Mouse (Mus musculus) gastrocnemius, postnatal 36 days (tissue): ENCODE measurements around the gene Larp4. TPM values are rescaled to one million over a fixed set of nuclear protein-coding genes. Genes with fewer than 3 reads are reported as not detected.
"Not testable (repeated sequence)": the region's sequence is repeated elsewhere in the genome, so short reads cannot be mapped to it uniquely, and the experiment has no call there.

Experiments
- DNase-seq, 2 experiments: peaks; one replicate each; pipeline ENCODE4 v3.0.0; 2022
- intact Hi-C: fragments of 180-260 bp; cut with DNase I; formaldehyde crosslinking; loops from one replicate; pipeline ENCODE4 v1.15.1; 2025
- long read RNA-seq, 2 experiments: library from polyadenylated mRNA; stranded (forward); transcript quantifications; one replicate each; pipeline ENCODE4 v2.0.0; 2021
- total RNA-seq, 2 experiments: library from RNA; stranded (reverse); gene quantifications; 2 replicates each; pipeline ENCODE4 v1.2.3; 2021

The Larp4 gene
- 10 to 100 TPM; 42.1 to 45.5 TPM for total RNA-seq
- long read RNA-seq, experiment 1, full-length matches to known transcripts = 3 of 8 reads
- long read RNA-seq, experiment 1, partial matches to known transcripts = 0 of 8 reads
- long read RNA-seq, experiment 1, other reads (novel, unspliced or antisense) = 5 of 8 reads
- long read RNA-seq, experiment 2, partial matches to known transcripts = 0 of 7 reads
- long read RNA-seq, experiment 2, other reads (novel, unspliced or antisense) = 7 of 7 reads

DNA sequence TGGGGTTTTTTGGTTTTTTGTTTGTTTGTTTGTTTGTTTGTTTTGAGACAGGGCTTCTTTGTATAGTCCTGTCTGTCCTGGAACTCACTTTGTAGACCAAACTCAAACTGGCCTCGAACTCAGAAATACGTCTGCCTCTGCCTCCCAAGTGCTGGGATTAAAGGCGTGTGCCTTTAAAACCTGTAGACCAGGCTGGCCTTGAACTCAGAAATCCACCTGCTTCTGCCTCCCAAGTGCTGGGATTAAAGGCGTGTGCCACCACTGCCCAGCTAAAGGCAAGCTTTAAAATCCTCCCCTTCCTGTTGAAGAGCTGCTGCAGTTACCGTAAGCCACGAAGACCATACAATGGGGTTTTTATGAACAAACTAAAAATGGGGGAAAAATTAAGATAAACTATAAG lies at the start of gene Larp4:
TSS of gene Larp4 (plus strand) at position 301 of the 400 bp plus-strand sequence.
- intact Hi-C loops = loop anchor here (10.0 kb wide), 1 partner anchor 115 kb away; no protein-coding TSS in a partner anchor
- not testable (repeated sequence) for DNase-seq

DNA sequence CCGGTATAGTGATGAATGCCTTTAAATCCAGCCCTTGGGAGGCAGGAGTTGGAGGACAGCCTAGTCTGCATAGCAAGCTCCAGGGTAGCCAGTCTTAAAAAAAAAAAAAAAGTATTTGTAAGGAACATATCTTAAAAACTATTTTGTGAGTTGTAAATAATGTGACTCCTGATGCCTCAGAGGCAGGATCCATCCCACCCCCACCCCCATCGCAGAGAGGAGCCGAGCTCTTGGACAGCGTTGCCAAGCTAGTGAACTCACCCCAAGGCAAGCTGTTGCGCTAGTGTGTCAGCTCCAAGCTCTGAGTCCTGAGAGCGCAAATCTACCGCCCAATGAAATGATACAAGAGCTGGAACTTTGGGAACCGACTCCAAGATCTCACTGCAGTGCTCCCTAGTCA lies 38.6 kb upstream of the Larp4 start:
- DNase-seq = no peak
- intact Hi-C loops = no loop called here

- DNase-seq = no peak
- intact Hi-C loops = no loop called here
These were observed 35.4 kb upstream of the Larp4 start for GRCm38 (mm10) chr15:99934501-99934900.

DNA sequence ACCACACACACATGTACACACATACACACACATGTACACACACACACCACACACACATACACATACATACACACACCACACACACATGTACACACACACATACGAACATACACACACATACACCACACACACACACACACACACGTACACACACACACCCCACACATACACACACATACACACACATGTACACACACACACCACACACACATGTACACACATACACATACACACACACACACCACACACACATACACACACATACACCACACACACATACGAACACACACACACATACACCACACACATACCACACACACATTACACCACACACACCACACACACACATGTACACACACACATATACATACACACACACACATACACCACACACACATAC lies 33.2 kb upstream of the Larp4 start:
- intact Hi-C loops = no loop called here

DNA sequence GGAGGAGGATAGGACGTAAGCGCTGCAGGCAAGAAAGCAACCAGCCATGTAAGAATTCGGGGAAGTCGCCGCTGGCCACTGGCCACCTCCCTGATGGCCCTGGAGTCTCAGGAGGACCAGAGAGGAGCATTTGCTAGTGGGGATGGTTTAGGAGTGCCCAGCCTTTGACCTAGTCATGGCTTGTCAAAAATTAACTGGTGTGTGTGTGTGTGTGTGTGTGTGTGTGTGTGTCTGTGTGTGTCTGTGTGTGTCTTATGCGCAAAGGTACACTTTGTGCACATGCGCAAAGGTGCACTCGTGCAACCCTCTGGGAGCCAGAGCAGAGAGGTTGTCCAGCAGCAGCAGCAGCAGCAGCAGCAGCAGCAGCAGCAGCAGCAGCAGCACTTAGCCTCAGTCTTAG lies 32.0 kb upstream of the Larp4 start:
- no peak for DNase-seq
- intact Hi-C loops = no loop called here

More for the DNA sequence above, 33.2 kb upstream of the Larp4 start:
- DNase-seq = no peak

DNA sequence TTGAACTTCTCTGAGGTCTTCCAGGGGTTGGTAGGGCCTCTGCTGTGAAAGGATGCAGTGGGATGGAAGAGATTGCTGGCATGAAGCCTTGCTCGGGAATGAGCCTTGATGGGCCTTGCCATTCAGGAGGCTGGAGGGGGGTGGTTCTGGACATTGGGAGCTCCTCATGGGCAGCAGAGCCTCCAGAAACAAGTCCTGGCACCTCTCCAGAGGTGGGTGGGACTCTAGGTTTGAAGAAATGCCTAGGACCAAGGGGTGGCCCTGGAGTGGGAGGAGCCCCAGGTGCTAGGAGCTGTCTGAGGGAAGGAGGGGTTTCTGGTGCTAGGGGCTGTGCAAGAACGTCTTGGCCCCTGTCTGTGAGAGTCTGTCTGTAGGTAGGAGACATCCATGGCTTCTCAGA lies 29.4 kb upstream of the Larp4 start:
- no peak for DNase-seq
- intact Hi-C loops = no loop called here

DNA sequence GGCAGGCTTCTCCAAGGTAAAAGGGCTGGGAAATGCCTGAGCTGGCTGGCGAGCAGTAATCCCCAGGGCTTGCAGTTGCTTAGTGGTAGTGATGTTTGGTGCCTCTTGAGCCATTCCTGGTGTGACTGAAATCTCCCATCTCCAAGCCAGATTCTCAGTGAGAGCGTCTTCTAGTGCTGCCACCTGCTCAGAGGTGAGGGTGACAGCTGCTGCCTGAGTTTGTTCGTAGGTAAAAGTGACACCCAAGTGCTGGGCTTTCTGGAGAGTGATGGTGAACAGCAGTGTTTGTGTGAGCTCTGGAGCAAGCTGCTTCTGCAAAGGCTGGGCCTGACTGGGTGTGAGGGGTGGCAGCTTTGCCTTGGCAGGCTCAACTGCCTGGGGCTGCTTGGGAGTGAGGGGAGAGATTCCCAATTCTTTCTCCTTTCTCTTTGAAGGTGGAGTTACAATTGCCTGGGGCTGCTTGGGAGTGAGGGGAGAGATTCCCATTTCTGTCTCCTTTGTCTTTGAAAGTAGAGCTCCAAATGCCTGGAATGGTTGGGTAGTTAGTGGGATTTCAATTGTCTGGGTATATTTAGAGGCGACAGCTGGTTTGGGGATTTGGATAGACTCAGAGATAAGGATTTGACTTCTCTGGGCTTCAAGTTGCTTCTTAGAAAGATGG lies 28.8 kb upstream of the Larp4 start:
- intact Hi-C loops = no loop called here
- no peak for DNase-seq

GRCm38 (mm10) chr15:99955324-99955723 lies 14.5 kb upstream of the Larp4 start:
- intact Hi-C loops = no loop called here

GRCm38 (mm10) chr15:99965103-99965775 lies 4.6 kb upstream of the Larp4 start:
- intact Hi-C loops = loop anchor here (10.0 kb wide), 1 partner anchor 110 kb away; no protein-coding TSS in a partner anchor
- no peak for DNase-seq

More at GRCm38 (mm10) chr15:99955324-99955723, 14.5 kb upstream of the Larp4 start:
- DNase-seq = no peak

- intact Hi-C loops = loop anchor here (10.0 kb wide), 1 partner anchor 112 kb away; no protein-coding TSS in a partner anchor
These were observed 2.9 kb upstream of the Larp4 start, which contains the start of gene Fam186a for GRCm38 (mm10) chr15:99966961-99967360. Gene Fam186a (minus strand): TSS chr15:99967061.

DNA sequence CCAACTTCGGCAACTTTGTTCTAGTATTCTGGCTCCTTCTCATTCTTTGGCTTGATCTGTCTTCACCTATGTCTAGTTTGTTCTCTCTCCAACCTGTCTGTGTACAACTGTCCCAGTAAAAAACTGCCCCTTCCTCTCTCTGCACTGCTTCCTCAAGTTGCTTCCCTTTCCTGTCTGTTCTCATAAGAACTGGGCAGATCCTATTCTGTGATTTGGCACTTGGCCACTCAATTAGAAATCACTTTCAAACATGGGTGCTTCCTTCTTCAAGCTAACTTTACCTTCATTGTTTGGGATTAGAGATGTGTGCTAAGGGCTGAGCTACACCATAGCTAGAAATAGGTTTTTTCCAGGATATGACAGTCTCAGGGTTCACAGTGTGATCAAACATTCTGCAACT lies 741 bp downstream of the Larp4 start:
- intact Hi-C loops = no loop called here
- DNase-seq = no peak

More at GRCm38 (mm10) chr15:99966961-99967360, 2.9 kb upstream of the Larp4 start, which contains the start of gene Fam186a:
- no peak for DNase-seq

DNA sequence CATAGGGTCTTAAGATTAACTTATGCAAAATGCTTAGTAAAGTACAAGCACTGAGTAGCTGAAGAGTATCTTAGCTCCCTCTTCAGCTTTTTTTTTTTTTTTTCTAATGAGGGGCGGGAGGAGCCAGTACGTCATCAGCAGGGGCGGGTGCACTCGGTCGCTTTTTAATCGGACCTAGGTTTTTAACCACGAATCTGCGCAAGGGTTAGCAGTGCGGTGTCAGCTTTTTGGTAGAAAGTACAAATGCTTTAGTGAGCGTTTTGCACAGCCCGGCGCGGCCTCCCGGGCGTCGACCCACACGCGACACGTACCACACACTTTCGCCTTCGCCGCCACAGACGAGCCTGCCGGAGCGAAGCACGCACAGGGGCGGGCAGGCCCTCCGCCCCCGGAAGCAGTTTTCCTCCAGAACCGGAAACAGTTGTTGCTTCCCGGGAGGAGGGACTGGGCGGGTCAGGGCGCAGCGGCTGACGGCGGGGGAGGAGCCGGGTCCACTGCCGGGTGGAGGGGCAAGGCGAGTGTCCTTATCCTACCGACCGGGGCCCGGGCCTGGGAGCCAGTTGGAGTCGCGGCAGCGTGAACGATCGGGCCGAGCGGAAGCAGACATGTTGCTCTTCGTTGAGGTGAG lies 2.6 kb downstream of the Larp4 start:
- DNase-seq = peak; percentile 96
- intact Hi-C loops = no loop called here

DNA sequence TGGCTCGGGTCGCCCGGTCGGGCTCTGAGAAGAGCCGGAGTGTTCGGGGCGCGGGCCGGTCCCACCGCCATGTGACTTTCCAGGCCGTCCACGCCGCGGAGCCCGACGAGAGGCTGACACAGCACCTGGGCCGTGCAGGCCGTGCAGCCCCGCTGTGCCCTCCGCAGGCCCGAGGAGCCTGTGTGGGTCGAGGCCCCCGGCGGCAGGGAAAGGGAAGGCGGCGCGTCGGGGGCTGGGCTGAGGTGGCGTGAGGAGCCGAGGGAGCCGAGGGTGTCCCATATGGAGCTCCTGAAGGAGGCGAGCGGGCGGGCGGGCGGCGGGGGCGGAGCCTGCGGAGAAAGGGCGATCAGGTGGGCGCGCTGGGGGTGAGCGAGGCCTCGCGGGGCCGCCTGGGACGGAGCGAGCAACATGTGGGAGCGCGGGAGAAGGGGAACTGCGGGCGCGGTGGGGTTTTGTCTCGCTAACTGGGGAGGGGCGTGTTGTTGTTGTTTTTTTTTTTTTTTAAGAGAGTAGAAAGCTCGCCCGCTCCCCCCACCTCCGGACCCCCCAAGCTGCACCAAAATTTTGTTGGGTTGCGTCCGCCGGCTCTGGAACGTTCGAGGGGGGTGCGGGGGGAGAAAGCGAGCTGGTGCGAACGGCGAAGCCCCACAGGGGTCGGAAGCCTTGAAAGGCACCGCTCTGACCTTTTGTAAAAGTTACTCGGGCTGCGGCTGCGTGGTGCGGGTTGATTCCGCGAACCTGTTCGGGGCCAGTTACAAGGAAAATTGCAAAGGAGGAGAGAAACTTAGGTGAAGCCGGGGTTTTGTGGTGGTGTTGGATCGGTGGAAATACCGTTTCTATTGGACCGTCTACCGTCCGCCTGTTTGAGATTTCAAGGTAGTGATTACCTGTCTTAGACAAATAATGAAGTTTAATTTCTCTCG lies 3.4 kb downstream of the Larp4 start:
- DNase-seq = peak in 1 of 2 experiments; percentile 17
- intact Hi-C loops = no loop called here

GRCm38 (mm10) chr15:99974476-99975220 lies 4.8 kb downstream of the Larp4 start:
- no peak for DNase-seq
- intact Hi-C loops = no loop called here

DNA sequence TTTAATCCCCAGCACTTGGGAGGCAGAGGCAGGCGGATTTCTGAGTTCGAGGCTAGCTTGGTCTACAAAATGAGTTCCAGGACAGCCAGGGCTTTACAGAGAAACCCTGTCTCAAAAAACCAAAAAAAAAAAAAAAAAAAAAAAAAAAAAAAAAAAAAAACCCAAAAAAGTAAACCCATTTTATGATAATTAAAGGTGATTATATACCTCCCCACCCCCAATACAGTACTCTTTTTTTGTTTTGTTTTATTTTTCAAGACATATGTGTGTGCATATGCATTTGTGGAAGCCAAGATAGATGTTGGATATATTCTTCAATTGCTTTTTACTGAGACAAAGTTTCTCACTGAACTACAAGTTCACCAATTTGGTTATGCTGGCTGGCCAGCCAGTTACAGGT lies 6.3 kb downstream of the Larp4 start:
- DNase-seq, intact Hi-C loops: not testable (repeated sequence)

DNA sequence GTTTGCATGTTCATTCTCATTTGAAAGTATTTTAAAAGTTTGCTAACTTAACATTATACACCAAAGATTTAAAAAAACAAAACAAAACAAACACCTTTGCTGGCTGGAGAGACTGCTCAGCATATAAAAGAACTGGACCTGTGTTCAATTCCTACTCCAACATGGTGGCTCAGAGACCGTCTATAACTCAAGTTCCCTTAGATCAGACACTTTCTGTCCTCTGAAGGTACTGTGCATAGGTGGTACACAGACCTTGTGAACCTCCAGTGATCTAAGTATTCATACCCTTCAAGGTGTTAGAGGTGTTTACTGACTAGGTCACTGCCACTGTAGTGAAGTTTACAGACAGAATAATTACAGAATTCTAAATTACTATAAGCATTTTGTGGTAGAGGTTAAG lies 9.4 kb downstream of the Larp4 start:
- intact Hi-C loops = no loop called here

DNA sequence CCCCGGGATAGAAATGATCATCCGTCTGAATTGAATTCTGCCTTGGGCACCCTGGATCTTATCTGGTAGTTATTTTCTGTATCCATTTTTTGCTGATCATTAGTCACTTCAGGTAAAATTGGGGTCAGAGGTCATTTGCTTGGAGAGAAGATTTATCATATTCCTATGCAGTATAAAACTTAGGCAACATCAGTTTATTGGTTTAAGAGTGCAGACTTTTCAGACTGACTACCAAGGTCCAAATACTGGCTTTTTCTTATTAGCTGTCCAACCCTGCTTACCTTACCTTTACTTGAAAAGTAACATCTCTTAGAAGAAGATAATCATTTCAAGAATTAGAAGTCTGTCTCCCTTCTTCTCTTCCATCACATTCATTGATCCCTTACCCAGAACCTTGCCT lies 9.8 kb downstream of the Larp4 start:
- DNase-seq = no peak
- intact Hi-C loops = no loop called here

More for the DNA sequence above, 9.4 kb downstream of the Larp4 start:
- DNase-seq = no peak

DNA sequence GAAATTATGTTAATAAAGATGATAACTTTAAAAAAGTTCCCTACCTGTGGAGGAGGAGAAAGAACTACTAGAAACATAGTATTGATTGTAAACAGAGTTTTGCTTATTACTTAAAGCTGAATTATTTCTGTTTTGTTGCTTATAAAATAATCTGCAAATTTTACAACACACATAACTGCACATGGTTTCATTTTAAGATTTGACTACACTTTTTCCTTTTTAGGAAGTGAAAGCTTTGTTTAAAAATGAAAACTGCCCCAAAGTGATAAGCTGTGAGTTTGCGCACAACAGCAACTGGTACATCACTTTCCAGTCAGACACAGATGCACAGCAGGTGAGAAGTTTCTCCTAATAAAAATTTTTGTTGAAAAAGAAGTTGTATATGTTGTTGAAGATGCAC lies 23.2 kb downstream of the Larp4 start:
- intact Hi-C loops = no loop called here
- DNase-seq = no peak
